Mouse (Mus musculus): ENCODE measurements around the gene Spocd1.

DNA sequence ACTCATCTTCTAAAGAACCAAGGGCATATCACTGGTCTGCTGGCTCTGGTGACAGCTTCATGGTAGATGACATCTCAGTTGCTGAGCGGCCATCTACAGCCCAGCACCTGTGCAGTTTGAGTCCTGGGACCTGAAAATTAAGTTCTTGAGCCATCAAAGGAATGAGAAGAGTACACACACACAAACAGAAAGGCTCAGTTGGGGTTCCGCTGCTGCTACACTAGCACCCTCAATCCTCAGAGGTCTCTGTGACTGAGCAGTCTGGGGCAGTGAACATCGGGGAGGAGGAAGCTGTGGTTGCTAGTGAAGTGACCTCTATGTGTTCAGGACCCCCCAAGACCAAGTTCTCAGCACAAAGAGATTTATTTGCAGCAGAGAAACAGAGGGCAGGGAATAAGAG is 16.1 kb upstream of the Spocd1 start:
- no peak for TF ChIP-seq CTCF (IDR thresholded peaks at IDR 0.05; ENCODE audit: borderline replicate concordance, insufficient read depth, low read depth, low read length)
- no peak for TF ChIP-seq POLR2A (IDR thresholded peaks at IDR 0.05; ENCODE audit: borderline replicate concordance, insufficient read depth, low read length)

All from cerebellum, adult 2 months (tissue).